Mouse (Mus musculus) CH12.LX (cell line): ENCODE measurements around the gene Pdlim5.
A peak's percentile ranks its signal among the peaks of the same experiment; 100 is the strongest.

Source experiments
- BHLHE40 ChIP-seq: IDR thresholded peaks from 2 replicates; pipeline ENCODE4 v1.6.1; 2011; ENCODE audit warnings: mild to moderate bottlenecking, low read depth, low read length, improper control_type of control experiment
- E2F4 ChIP-seq: IDR thresholded peaks from 2 replicates; pipeline ENCODE4 v1.6.1; 2011; ENCODE audit warnings: low read depth, low read length, improper control_type of control experiment; ENCODE audit not compliant: insufficient replicate concordance
- TCF12 ChIP-seq: IDR thresholded peaks from 2 replicates; pipeline ENCODE4 v1.6.1; 2014; ENCODE audit warnings: low read depth, mild to moderate bottlenecking, inconsistent platforms, low read length, improper control_type of control experiment

DNA sequence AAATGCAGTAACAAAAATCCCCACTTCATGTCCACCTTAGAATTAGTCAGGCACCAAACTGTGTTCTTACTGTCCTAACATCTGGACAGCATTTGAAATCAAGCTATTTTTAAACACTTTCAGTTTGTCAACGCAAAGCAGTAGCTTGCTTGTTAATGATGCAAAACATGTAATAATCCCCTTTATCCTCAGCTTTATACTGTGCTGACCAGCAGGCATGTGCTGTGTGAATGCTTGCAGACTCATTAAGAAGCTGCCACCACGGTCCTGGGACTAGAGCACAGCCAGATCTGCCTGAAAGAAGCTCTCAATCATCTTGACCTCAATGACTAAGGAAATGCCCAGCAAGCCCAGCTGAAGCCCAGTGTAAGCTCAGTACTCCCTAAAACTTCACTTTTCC lies 85.0 kb downstream of the Pdlim5 start:
- TF ChIP-seq E2F4 (no peak), BHLHE40 (peak; percentile 44), TCF12 (no peak)
